Mouse (Mus musculus) intestine, embryonic 15.5 days (tissue): ENCODE data around the gene Gm5741. TPM values are rescaled to one million over a fixed set of nuclear protein-coding genes. Genes with fewer than 3 reads are reported as not detected.

Experiments
- ATAC-seq: fragments of 200-750 bp; cut with Nextera tagmentation; 2 replicates; pipeline ENCODE4 v1.8.0; 2017; ENCODE audit warnings: moderate TSS enrichment, moderate library complexity
- H3K27ac ChIP-seq: fragments of 300-500 bp; sonication (generic); 2 replicates; pipeline ENCODE4 v1.5.1; 2015; ENCODE audit warnings: mild to moderate bottlenecking, inconsistent platforms
- H3K27me3 ChIP-seq: fragments of 300-500 bp; sonication (generic); replicated peaks from 2 replicates; pipeline ENCODE4 v1.6.1; 2015; ENCODE audit warnings: inconsistent platforms
- H3K36me3 ChIP-seq: fragments of 300-500 bp; sonication (generic); 2 replicates; pipeline ENCODE4 v1.6.1; 2015; ENCODE audit warnings: inconsistent platforms
- H3K4me1 ChIP-seq: fragments of 300-500 bp; sonication (generic); replicated peaks from 2 replicates; pipeline ENCODE4 v1.6.1; 2015; ENCODE audit warnings: inconsistent platforms
- H3K4me2 ChIP-seq: fragments of 300-500 bp; sonication (generic); replicated peaks from 2 replicates; pipeline ENCODE4 v1.6.1; 2015; ENCODE audit warnings: mild to moderate bottlenecking, inconsistent platforms
- H3K4me3 ChIP-seq: fragments of 300-500 bp; sonication (generic); replicated peaks from 2 replicates; pipeline ENCODE4 v1.5.1; 2015; ENCODE audit warnings: inconsistent platforms
- H3K9ac ChIP-seq: fragments of 300-500 bp; sonication (generic); 2 replicates; pipeline ENCODE4 v1.6.1; 2015; ENCODE audit warnings: inconsistent platforms
- H3K9me3 ChIP-seq: fragments of 300-500 bp; sonication (generic); 2 replicates; pipeline ENCODE4 v1.6.1; 2016; ENCODE audit warnings: inconsistent platforms
- WGBS: fragments of 180-500 bp; shearing (Covaris S2); methylation state at CpG from one replicate; pipeline ENCODE4 v1.1.7; 2015; 5-methylcytosine and 5-hydroxymethylcytosine counted together
- polyA plus RNA-seq: library from polyadenylated mRNA; unstranded; fragments of >200 nt; fragmentation: Nextera tagmentation; extraction: Ambion mirVana; gene quantifications from 2 replicates; pipeline ENCODE4 v1.2.1, GENCODE M21; 2015

Gene Gm5741
- polyA plus RNA-seq, 1 experiment from 2014 or later, result not detected

GRCm38 (mm10) chr8:85071514-85072281 lies 3.9 kb upstream of the Gm5741 start, which contains the start of gene Dhps:
Gene Dhps, plus strand, starts transcription at chr8:85071757.
- Histone ChIP-seq H3K4me3 (peak within 1 kb of the TSS; percentile 97), H3K4me2 (peak within 1 kb of the TSS; percentile 73), H3K9ac (peak within 1 kb of the TSS; percentile 90), H3K4me1 (peaks cover 9% of the 10 kb centered on the region; the same call in 1 of the 2 replicates), H3K9me3 (no peaks in the 10 kb centered on the region), H3K27me3 (no peaks in the 10 kb centered on the region), H3K27ac (peak within 1 kb of the TSS; percentile 97), H3K36me3 (peaks cover 17% of the 10 kb centered on the region)
- ATAC-seq, result peak; percentile 93
- WGBS, result under 1% methylated on average over 68 of the region's 68 CpGs

- no peaks in the 10 kb centered on the region for H3K27me3 ChIP-seq
- 73% methylated on average over 5 of the region's 5 CpGs for WGBS
- no peak overlapping the region for H3K9ac ChIP-seq
These were observed 3.3 kb upstream of the Gm5741 start for GRCm38 (mm10) chr8:85071041-85071440.

DNA sequence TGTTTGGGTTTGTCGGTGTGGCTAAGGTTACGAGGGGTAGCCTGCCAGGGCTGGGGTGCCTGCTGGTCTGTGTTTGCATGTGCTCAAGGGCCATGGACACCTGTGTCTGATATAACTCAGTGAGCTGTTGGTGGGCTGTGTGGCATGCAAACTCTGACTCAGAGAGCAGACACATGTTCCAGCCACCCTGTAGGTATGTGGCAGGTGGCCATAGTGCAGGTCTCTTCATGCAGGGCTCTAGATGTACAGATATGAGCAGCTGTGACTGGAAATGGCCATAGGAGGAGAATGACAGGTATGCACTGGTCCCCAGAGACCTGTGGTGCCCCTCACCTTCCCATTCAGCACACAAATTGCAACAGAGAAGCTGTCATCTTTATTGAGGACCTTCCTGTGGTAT lies 627 bp downstream of the Gm5741 start:
- Histone ChIP-seq H3K9me3 (no peaks in the 10 kb centered on the region), H3K4me1 (peaks cover 4% of the 10 kb centered on the region; the same call in 1 of the 2 replicates), H3K9ac (no peak overlapping the region), H3K27ac (no peak overlapping the region), H3K4me3 (no peak overlapping the region), H3K4me2 (no peak overlapping the region), H3K27me3 (no peaks in the 10 kb centered on the region), H3K36me3 (no peaks in the 10 kb centered on the region)
- no peak for ATAC-seq
- 95% methylated on average over 2 of the region's 2 CpGs for WGBS

More at GRCm38 (mm10) chr8:85071041-85071440, 3.3 kb upstream of the Gm5741 start:
- peak overlapping the region; percentile 97 for H3K27ac ChIP-seq
- peak overlapping the region; percentile 73 for H3K4me2 ChIP-seq
- H3K4me1 ChIP-seq, result peaks cover 9% of the 10 kb centered on the region; the same call in 1 of the 2 replicates
- H3K36me3 ChIP-seq, result peaks cover 17% of the 10 kb centered on the region
- ATAC-seq, result no peak
- no peaks in the 10 kb centered on the region for H3K9me3 ChIP-seq
- H3K4me3 ChIP-seq, result peak overlapping the region; percentile 97

GRCm38 (mm10) chr8:85065213-85065612 lies 2.6 kb downstream of the Gm5741 start:
- H3K27ac ChIP-seq, result no peak overlapping the region
- H3K4me1 ChIP-seq, result 0 out of 2 replicates have a peak, but pooled peaks cover 11% of the 10 kb centered on the region
- 18% methylated on average over 2 of the region's 2 CpGs for WGBS
- H3K9ac ChIP-seq, result no peak overlapping the region
- H3K9me3 ChIP-seq, result no peaks in the 10 kb centered on the region
- no peaks in the 10 kb centered on the region for H3K36me3 ChIP-seq
- peak; percentile 48 for ATAC-seq
- H3K4me2 ChIP-seq, result no peak overlapping the region
- no peak overlapping the region for H3K4me3 ChIP-seq
- H3K27me3 ChIP-seq, result no peaks in the 10 kb centered on the region

- no peaks in the 10 kb centered on the region for H3K36me3 ChIP-seq
- H3K27ac ChIP-seq, result no peak overlapping the region
- 97% methylated on average over 4 of the region's 4 CpGs for WGBS
- H3K4me2 ChIP-seq, result no peak overlapping the region
- H3K9me3 ChIP-seq, result no peaks in the 10 kb centered on the region
- ATAC-seq, result no peak
- H3K27me3 ChIP-seq, result no peaks in the 10 kb centered on the region
- H3K4me3 ChIP-seq, result no peak overlapping the region
- H3K4me1 ChIP-seq, result 0 out of 2 replicates have a peak, but pooled peaks cover 11% of the 10 kb centered on the region
- H3K9ac ChIP-seq, result no peak overlapping the region
These were observed 5.2 kb downstream of the Gm5741 start for GRCm38 (mm10) chr8:85062603-85063002.

DNA sequence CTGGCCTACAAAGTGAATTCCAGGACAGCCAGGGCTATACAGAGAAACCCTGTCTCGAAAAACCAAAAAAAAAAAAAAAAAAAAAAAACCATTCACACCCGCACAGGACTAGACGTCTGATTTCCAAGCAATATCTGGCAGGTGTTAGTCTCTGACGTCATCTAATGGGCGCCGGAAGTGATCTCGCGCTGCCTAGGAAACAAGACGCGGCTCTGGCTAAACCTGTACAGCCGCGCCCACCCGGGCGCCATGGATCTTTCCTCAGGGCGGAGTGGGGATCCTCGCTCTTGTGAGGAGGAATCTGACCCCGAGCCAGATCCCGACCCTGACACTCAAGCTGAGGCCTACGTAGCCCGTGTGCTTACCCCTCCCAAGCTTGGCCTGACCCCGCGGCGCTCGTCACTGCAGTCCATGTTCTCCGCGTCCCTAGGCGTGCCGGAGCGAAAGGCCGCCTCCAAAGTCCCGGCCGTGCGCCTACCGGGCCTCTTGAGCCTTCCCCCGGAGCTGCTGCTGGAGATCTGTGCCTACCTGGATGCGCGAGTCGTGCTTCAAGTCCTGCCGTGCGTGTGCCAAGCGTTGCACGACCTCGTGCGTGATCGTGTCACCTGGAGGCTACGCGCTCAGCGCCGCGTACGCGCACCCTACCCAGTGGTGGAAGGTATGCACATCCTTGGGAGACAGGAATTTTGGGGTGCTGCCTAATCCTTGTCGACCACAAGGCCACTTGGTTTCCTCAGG lies 7.7 kb downstream of the Gm5741 start, which contains the start of gene Fbxw9:
Gene Fbxw9, plus strand, starts transcription at position 177 of the 738 bp plus-strand sequence.
- Histone ChIP-seq H3K9ac (peak within 1 kb of the TSS; percentile 67), H3K4me2 (peak within 1 kb of the TSS; percentile 94), H3K9me3 (no peaks in the 10 kb centered on the region), H3K27me3 (no peaks in the 10 kb centered on the region), H3K4me3 (peak within 1 kb of the TSS; percentile 83), H3K4me1 (0 out of 2 replicates have a peak, but pooled peaks cover 11% of the 10 kb centered on the region), H3K27ac (peak within 1 kb of the TSS; percentile 34; the same call in 1 of the 2 replicates), H3K36me3 (peaks cover 13% of the 10 kb centered on the region)
- peak; percentile 95 for ATAC-seq
- WGBS, result under 1% methylated on average over 53 of the region's 53 CpGs

DNA sequence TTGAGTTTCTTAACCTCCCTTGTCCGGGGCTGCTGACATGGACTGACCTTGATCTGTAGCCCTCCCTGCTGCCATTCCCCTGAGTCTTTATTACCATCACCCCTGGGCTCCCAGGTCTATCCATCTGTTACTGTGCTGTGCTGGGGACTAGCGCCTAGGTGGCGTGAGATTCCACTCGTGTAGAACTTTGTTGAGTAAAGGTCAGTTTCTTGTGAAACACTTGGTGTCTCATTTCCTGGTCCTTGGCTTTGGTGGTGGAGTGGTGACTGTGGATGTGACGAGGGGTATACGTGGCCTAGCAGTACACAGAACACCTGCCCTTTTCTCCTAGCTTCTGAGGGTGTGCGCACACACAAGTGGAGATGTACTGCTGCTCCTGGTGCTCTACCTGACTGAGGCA lies 10.4 kb downstream of the Gm5741 start:
- no peaks in the 10 kb centered on the region for H3K27me3 ChIP-seq
- ATAC-seq, result no peak
- H3K9ac ChIP-seq, result no peak overlapping the region
- H3K27ac ChIP-seq, result no peak overlapping the region
- H3K4me3 ChIP-seq, result no peak overlapping the region
- H3K4me2 ChIP-seq, result no peak overlapping the region
- 0 out of 2 replicates have a peak, but pooled peaks cover 11% of the 10 kb centered on the region for H3K4me1 ChIP-seq
- 78% methylated on average over 7 of the region's 7 CpGs for WGBS
- no peaks in the 10 kb centered on the region for H3K9me3 ChIP-seq
- peaks cover 39% of the 10 kb centered on the region for H3K36me3 ChIP-seq

- Histone ChIP-seq H3K36me3 (peaks cover 45% of the 10 kb centered on the region), H3K9me3 (no peaks in the 10 kb centered on the region), H3K4me3 (no peak overlapping the region), H3K9ac (no peak overlapping the region), H3K4me1 (0 out of 2 replicates have a peak, but pooled peaks cover 6% of the 10 kb centered on the region), H3K27me3 (no peaks in the 10 kb centered on the region), H3K27ac (no peak overlapping the region), H3K4me2 (no peak overlapping the region)
- ATAC-seq, result no peak
- 92% methylated on average over 6 of the region's 6 CpGs for WGBS
These were observed 24.2 kb downstream of the Gm5741 start for GRCm38 (mm10) chr8:85043619-85044018.

GRCm38 (mm10) chr8:85037681-85038531 lies 29.9 kb downstream of the Gm5741 start:
- ATAC-seq, result peak; percentile 27
- under 1% methylated on average over 57 of the region's 57 CpGs for WGBS
- Histone ChIP-seq H3K27ac (peak overlapping the region; percentile 100), H3K4me3 (peak overlapping the region; percentile 85), H3K27me3 (no peaks in the 10 kb centered on the region), H3K36me3 (0 out of 2 replicates have a peak, but pooled peaks cover 8% of the 10 kb centered on the region), H3K9ac (peak overlapping the region; percentile 94), H3K9me3 (no peaks in the 10 kb centered on the region), H3K4me1 (peaks cover 13% of the 10 kb centered on the region; the same call in 1 of the 2 replicates), H3K4me2 (peak overlapping the region; percentile 88)

DNA sequence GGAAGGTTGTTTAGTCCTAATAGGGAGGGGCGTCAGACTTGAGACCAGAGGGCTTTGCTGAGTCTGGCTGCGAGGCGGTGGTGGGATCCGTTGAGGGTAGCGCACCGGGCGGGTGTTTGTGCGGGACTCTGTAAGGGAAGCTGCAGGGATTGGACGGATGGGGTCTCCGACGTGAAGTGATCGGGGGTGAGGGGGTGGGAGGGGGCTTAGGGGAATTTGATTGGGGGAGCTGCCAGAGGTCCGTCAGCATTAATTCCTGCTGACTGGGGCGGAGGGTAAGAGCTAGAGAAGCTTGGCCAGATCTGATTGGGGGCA lies 30.5 kb downstream of the Gm5741 start:
- H3K9me3 ChIP-seq, result no peaks in the 10 kb centered on the region
- peak overlapping the region; percentile 100 for H3K27ac ChIP-seq
- no peaks in the 10 kb centered on the region for H3K27me3 ChIP-seq
- peaks cover 13% of the 10 kb centered on the region; the same call in 1 of the 2 replicates for H3K4me1 ChIP-seq
- peak overlapping the region; percentile 85 for H3K4me3 ChIP-seq
- H3K36me3 ChIP-seq, result 0 out of 2 replicates have a peak, but pooled peaks cover 8% of the 10 kb centered on the region
- WGBS, result under 1% methylated on average over 13 of the region's 14 CpGs
- H3K4me2 ChIP-seq, result peak overlapping the region; percentile 88
- peak overlapping the region; percentile 94 for H3K9ac ChIP-seq
- peak; percentile 37 for ATAC-seq

- peak; percentile 93 for ATAC-seq
- Histone ChIP-seq H3K4me3 (peak within 1 kb of the TSS; percentile 85), H3K4me2 (peak within 1 kb of the TSS; percentile 88), H3K27ac (peak within 1 kb of the TSS; percentile 100), H3K9ac (peak within 1 kb of the TSS; percentile 94), H3K36me3 (0 out of 2 replicates have a peak, but pooled peaks cover 8% of the 10 kb centered on the region), H3K27me3 (no peaks in the 10 kb centered on the region), H3K9me3 (no peaks in the 10 kb centered on the region), H3K4me1 (peaks cover 13% of the 10 kb centered on the region; the same call in 1 of the 2 replicates)
- WGBS, result under 1% methylated on average over 58 of the region's 59 CpGs
These were observed 30.9 kb downstream of the Gm5741 start, which contains the start of gene Tnpo2 for GRCm38 (mm10) chr8:85036718-85037365. Gene Tnpo2, plus strand, starts transcription at chr8:85036915.
